Mouse (Mus musculus): ENCODE data around the gene Ecsit.

DNA sequence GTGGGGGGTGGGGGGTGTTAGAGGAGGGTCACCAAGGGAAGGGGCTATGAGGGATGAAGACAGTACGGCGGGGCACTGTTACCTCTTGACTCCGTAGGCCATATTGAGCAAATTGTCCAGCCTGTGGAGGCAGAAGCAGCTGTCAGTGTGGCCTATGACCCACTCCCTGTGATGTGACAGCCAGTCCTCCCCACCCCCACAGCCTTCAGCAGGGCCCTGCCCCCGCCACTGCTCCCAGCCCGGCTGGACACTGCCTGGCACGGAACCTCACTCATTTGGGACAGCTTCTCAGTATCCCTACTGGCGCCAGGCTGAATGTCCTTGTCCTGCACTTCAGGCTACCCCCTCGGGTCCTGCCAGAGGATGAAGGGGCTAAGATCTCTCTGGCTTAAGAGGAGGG lies 60.6 kb downstream of the Ecsit start:
- TF ChIP-seq CTCF (IDR thresholded peaks at IDR 0.05; ENCODE audit: borderline replicate concordance, control insufficient read depth, extremely low read depth, insufficient read depth, low read length, poor library complexity) (no peak), POLR2A (IDR thresholded peaks at IDR 0.05; ENCODE audit: control insufficient read depth, extremely low read depth, insufficient read depth, low read length, poor library complexity) (no peak)
